Mouse (Mus musculus): ENCODE results near the gene Cdadc1.

Gene Cdadc1

GRCm38 (mm10) chr14:59543956-59544355, 53.8 kb downstream of the Cdadc1 start:
- DNase-seq (ENCODE audit: low spot score), result no peak

- DNase-seq (ENCODE audit: low spot score), result no peak
Observed at GRCm38 (mm10) chr14:59543158-59543826, 54.5 kb downstream of the Cdadc1 start.

- DNase-seq (ENCODE audit: low spot score), result no peak
Observed at GRCm38 (mm10) chr14:59540761-59541160, 57.0 kb downstream of the Cdadc1 start.

- DNase-seq (ENCODE audit: low spot score), result no peak
Observed at GRCm38 (mm10) chr14:59540230-59540629, 57.5 kb downstream of the Cdadc1 start.

GRCm38 (mm10) chr14:59537829-59538432, 59.8 kb downstream of the Cdadc1 start:
- no peak for DNase-seq (ENCODE audit: low spot score)

GRCm38 (mm10) chr14:59533908-59534307, 63.9 kb downstream of the Cdadc1 start:
- DNase-seq (ENCODE audit: low spot score), result no peak

GRCm38 (mm10) chr14:59532986-59533385, 64.8 kb downstream of the Cdadc1 start:
- no peak for DNase-seq (ENCODE audit: low spot score)

- DNase-seq (ENCODE audit: low spot score), result no peak
Observed at GRCm38 (mm10) chr14:59530801-59531200, 67.0 kb downstream of the Cdadc1 start.

GRCm38 (mm10) chr14:59525843-59526242, 71.9 kb downstream of the Cdadc1 start:
- no peak for DNase-seq (ENCODE audit: low spot score)

GRCm38 (mm10) chr14:59513922-59514444, 83.8 kb downstream of the Cdadc1 start:
- no peak for DNase-seq (ENCODE audit: low spot score)
